Mouse (Mus musculus) kidney, postnatal 0 days (tissue): ENCODE measurements around the gene 4930524N10Rik. TPM values are rescaled to one million over a fixed set of nuclear protein-coding genes. Genes with fewer than 3 reads are reported as not detected.

Experiments used
- ATAC-seq: fragments of 200-750 bp; cut with Nextera tagmentation; replicated peaks from 2 replicates; pipeline ENCODE4 v1.8.0; 2017; ENCODE audit warnings: low read depth, moderate number of reproducible peaks, moderate TSS enrichment, moderate library complexity; ENCODE audit not compliant: low FRiP score
- DNase-seq: peaks from one replicate; pipeline ENCODE4 v3.0.0-alpha.2; 2016; ENCODE audit warnings: low spot score
- H3K27ac ChIP-seq: fragments of 300-500 bp; sonication (generic); 2 replicates; pipeline ENCODE4 v1.5.1; 2014; ENCODE audit warnings: mild to moderate bottlenecking
- H3K27me3 ChIP-seq: fragments of 300-500 bp; sonication (generic); 2 replicates; pipeline ENCODE4 v1.6.1; 2014; ENCODE audit warnings: low read length, mixed read lengths; ENCODE audit not compliant: insufficient read depth
- H3K36me3 ChIP-seq: fragments of 300-500 bp; sonication (generic); 2 replicates; pipeline ENCODE4 v1.6.1; 2014; ENCODE audit warnings: low read length, mixed read lengths; ENCODE audit not compliant: insufficient read depth
- H3K4me1 ChIP-seq: fragments of 300-500 bp; sonication (generic); replicated peaks from 2 replicates; pipeline ENCODE4 v1.6.1; 2014; ENCODE audit warnings: antibody characterized with exemption, low read length, mixed read lengths; ENCODE audit not compliant: insufficient read depth
- H3K4me2 ChIP-seq: fragments of 300-500 bp; sonication (generic); 2 replicates; pipeline ENCODE4 v1.6.1; 2014; ENCODE audit warnings: mild to moderate bottlenecking, low read length, moderate library complexity, mixed read lengths
- H3K4me3 ChIP-seq: fragments of 300-500 bp; sonication (generic); replicated peaks from 2 replicates; pipeline ENCODE4 v1.5.1; 2014; ENCODE audit warnings: low read depth, low read length
- H3K9ac ChIP-seq: fragments of 300-500 bp; sonication (generic); 2 replicates; pipeline ENCODE4 v1.6.1; 2014; ENCODE audit warnings: low read depth, low read length
- H3K9me3 ChIP-seq: fragments of 300-500 bp; sonication (generic); replicated peaks from 2 replicates; pipeline ENCODE4 v1.6.1; 2016; ENCODE audit warnings: low read length, inconsistent platforms, mixed read lengths
- CTCF ChIP-seq: IDR thresholded peaks from 2 replicates; pipeline ENCODE4 v1.5.1; 2016; ENCODE audit warnings: antibody characterized with exemption, low read depth, mild to moderate bottlenecking, moderate library complexity
- WGBS: fragments of 180-500 bp; shearing (Covaris S2); extraction: QIAGEN DNeasy Blood & Tissue Kit; methylation state at CpG from one replicate; pipeline ENCODE4 v1.1.7; 2014; 5-methylcytosine and 5-hydroxymethylcytosine counted together
- polyA plus RNA-seq: library from polyadenylated mRNA; unstranded; fragments of >200 nt; fragmentation: Nextera tagmentation; extraction: Ambion mirVana; gene quantifications from 2 replicates; pipeline ENCODE4 v1.2.1, GENCODE M21; 2015

4930524N10Rik gene
- polyA plus RNA-seq = not detected in 2 replicates

GRCm38 (mm10) chrX:154343292-154343691 is at the start of gene 4930524N10Rik:
TSS of gene 4930524N10Rik (minus strand) at chrX:154343392.
- no peak within 1 kb of the TSS for H3K4me3 ChIP-seq
- no peaks in the 10 kb centered on the region for H3K36me3 ChIP-seq
- ATAC-seq = no peak
- H3K4me1 ChIP-seq = no peaks in the 10 kb centered on the region
- WGBS = 17% methylated on average over 1 of the region's 1 CpGs
- DNase-seq = no peak
- no peak for TF ChIP-seq CTCF
- H3K9me3 ChIP-seq = no peaks in the 10 kb centered on the region
- H3K9ac ChIP-seq = no peak within 1 kb of the TSS
- H3K27me3 ChIP-seq = no peaks in the 10 kb centered on the region
- H3K4me2 ChIP-seq = no peak within 1 kb of the TSS
- H3K27ac ChIP-seq = no peak within 1 kb of the TSS

GRCm38 (mm10) chrX:154350042-154350441 is 6.8 kb upstream of the 4930524N10Rik start:
- TF ChIP-seq CTCF = no peak
- 78% methylated on average over 3 of the region's 3 CpGs for WGBS
- H3K9ac ChIP-seq = no peak overlapping the region
- no peak overlapping the region for H3K4me2 ChIP-seq
- no peaks in the 10 kb centered on the region for H3K4me1 ChIP-seq
- no peaks in the 10 kb centered on the region for H3K27me3 ChIP-seq
- DNase-seq = no peak
- H3K4me3 ChIP-seq = no peak overlapping the region
- H3K36me3 ChIP-seq = no peaks in the 10 kb centered on the region
- no peaks in the 10 kb centered on the region for H3K9me3 ChIP-seq
- ATAC-seq = no peak
- no peak overlapping the region for H3K27ac ChIP-seq

GRCm38 (mm10) chrX:154349302-154350041 is 6.3 kb upstream of the 4930524N10Rik start:
- no peak overlapping the region for H3K4me2 ChIP-seq
- no peaks in the 10 kb centered on the region for H3K27me3 ChIP-seq
- no peaks in the 10 kb centered on the region for H3K9me3 ChIP-seq
- H3K4me1 ChIP-seq = no peaks in the 10 kb centered on the region
- no peak overlapping the region for H3K4me3 ChIP-seq
- DNase-seq = no peak
- H3K9ac ChIP-seq = no peak overlapping the region
- no peaks in the 10 kb centered on the region for H3K36me3 ChIP-seq
- no peak for ATAC-seq
- H3K27ac ChIP-seq = no peak overlapping the region
- no peak for TF ChIP-seq CTCF
- 81% methylated on average over 7 of the region's 7 CpGs for WGBS

- Histone ChIP-seq H3K27ac (no peak overlapping the region), H3K27me3 (no peaks in the 10 kb centered on the region), H3K9me3 (no peaks in the 10 kb centered on the region), H3K36me3 (no peaks in the 10 kb centered on the region), H3K4me1 (no peaks in the 10 kb centered on the region), H3K4me3 (no peak overlapping the region), H3K4me2 (no peak overlapping the region), H3K9ac (no peak overlapping the region)
- DNase-seq (no peak), ATAC-seq (no peak)
- WGBS = 76% methylated on average over 3 of the region's 3 CpGs
- no peak for TF ChIP-seq CTCF
Observed at GRCm38 (mm10) chrX:154347933-154348332, 4.7 kb upstream of the 4930524N10Rik start.

Other genes with a start within 250 kb of the 4930524N10Rik start
- not detected in 2 replicates for gene Gm15140, start 222.7 kb downstream of the 4930524N10Rik start, polyA plus RNA-seq
- gene Samt4, start 138.6 kb upstream of the 4930524N10Rik start, polyA plus RNA-seq = not detected in 2 replicates
- gene Samt2, start 236.0 kb upstream of the 4930524N10Rik start, polyA plus RNA-seq = not detected in 2 replicates